Mouse (Mus musculus) cerebellum, adult 8-10 months (tissue): Measurements from ENCODE around the gene Vmo1.

Source experiments
- DNase-seq: peaks from one replicate; pipeline ENCODE4 v3.0.0; 2022

Gene Vmo1

GRCm38 (mm10) chr11:70467902-70468619, 46.4 kb downstream of the Vmo1 start:
- no peak for DNase-seq

DNA sequence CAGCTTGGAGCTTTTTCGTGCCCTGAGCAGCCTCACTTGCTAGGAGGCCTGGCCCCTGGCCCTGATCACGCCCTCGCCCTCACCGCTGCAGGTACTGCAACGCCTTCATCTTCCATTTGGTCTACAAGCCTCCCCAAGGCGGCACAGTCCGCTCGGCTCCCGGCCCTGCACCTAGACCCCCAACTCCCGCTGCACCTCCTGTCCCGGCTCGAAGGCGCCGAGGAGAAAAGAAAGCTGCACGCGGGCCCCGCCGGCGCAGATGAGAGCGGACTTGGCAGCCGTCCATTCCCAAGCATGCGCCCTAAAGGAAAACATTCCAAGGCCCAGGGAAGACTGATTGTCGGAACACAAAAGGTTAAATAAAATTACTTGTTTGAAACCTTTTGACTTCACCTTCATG, 48.6 kb downstream of the Vmo1 start:
- DNase-seq, result no peak

- DNase-seq, result no peak
Observed at GRCm38 (mm10) chr11:70465211-70465610, 49.2 kb downstream of the Vmo1 start.

DNA sequence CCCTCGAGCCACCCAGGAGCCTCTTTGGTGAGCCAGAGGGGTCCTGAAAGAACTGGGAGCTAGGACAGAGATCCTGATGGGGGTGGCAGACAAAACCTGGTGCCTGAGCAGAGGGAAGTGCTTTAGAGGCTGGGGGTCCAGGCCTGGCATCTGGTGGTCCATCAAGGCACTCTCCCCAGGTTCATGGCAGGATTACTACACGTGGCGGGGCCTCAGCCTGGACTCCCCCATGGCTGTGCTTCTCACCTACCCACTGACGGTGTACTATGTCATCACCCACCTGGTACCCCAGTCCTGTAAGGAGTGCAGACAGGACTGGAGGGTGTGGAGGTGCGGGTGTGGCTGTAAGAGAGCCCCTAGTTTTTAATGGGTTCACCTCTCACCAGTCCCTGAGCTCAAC, 50.4 kb downstream of the Vmo1 start:
- DNase-seq, result no peak
